Mouse (Mus musculus) thymus, adult 18-20 months (tissue): ENCODE measurements around the gene Fthl17f.
"Not testable (repeated sequence)": the region's sequence is repeated elsewhere in the genome, so short reads cannot be mapped to it uniquely, and the experiment has no call there.

ENCODE experiments used
- DNase-seq, 2 experiments: peaks; one replicate each; pipeline ENCODE4 v3.0.0; 2022; ENCODE audit warnings: mixed read lengths in 2 of 2

Gene Fthl17f

GRCm38 (mm10) chrX:9062715-9063114, at the start of gene Fthl17f:
Gene Fthl17f (plus strand): TSS chrX:9063015.
- not testable (repeated sequence) for DNase-seq

- DNase-seq, result no peak
Observed at GRCm38 (mm10) chrX:9016079-9016478, 46.7 kb upstream of the Fthl17f start.

GRCm38 (mm10) chrX:9019481-9019880, 43.3 kb upstream of the Fthl17f start:
- no peak for DNase-seq

- DNase-seq, result not testable (repeated sequence)
Observed at GRCm38 (mm10) chrX:9033193-9033592, 29.6 kb upstream of the Fthl17f start, which contains the start of gene Fthl17e. Gene Fthl17e (plus strand): TSS chrX:9033493.

GRCm38 (mm10) chrX:9041611-9042010, 21.2 kb upstream of the Fthl17f start:
- peak in 1 of 2 experiments; percentile 3 for DNase-seq

GRCm38 (mm10) chrX:9060952-9061351, 1.9 kb upstream of the Fthl17f start:
- peak; percentile 20 to 41 for DNase-seq

GRCm38 (mm10) chrX:9062101-9062500, 714 bp upstream of the Fthl17f start:
- DNase-seq, result no peak

GRCm38 (mm10) chrX:9077699-9078098, 14.9 kb downstream of the Fthl17f start:
- peak in 1 of 2 experiments; percentile 35 for DNase-seq

- DNase-seq, result not testable (repeated sequence)
Observed at GRCm38 (mm10) chrX:9095066-9095465, 32.3 kb downstream of the Fthl17f start.

- no peak for DNase-seq
Observed at GRCm38 (mm10) chrX:9104262-9104661, 41.4 kb downstream of the Fthl17f start, which contains the start of gene 4930402K13Rik. Gene 4930402K13Rik (plus strand): TSS chrX:9104562.

- DNase-seq, result no peak
Observed at GRCm38 (mm10) chrX:9110381-9110780, 47.6 kb downstream of the Fthl17f start.
